Mouse (Mus musculus) kidney, adult 2 months (tissue): ENCODE measurements at regions not wholly inside any gene's neighbourhood (a gene's known extent, or its start where the extent isn't known, plus 50 kb on each side); places are given as distances from the start of the nearest gene placed in this dataset.

Experiments used
- CTCF ChIP-seq: fragments of 200-500 bp; conservative IDR thresholded peaks from 2 replicates; pipeline ENCODE4 v1.5.1; 2011; ENCODE audit warnings: low read depth, mild to moderate bottlenecking, control low read depth, low read length, moderate library complexity, mixed read lengths; ENCODE audit not compliant: insufficient read depth, insufficient read length
- POLR2A ChIP-seq: fragments of 200-500 bp; IDR thresholded peaks from one replicate; pipeline ENCODE4 v1.6.1; 2011; ENCODE audit warnings: low read depth, low read length, control low read depth

DNA sequence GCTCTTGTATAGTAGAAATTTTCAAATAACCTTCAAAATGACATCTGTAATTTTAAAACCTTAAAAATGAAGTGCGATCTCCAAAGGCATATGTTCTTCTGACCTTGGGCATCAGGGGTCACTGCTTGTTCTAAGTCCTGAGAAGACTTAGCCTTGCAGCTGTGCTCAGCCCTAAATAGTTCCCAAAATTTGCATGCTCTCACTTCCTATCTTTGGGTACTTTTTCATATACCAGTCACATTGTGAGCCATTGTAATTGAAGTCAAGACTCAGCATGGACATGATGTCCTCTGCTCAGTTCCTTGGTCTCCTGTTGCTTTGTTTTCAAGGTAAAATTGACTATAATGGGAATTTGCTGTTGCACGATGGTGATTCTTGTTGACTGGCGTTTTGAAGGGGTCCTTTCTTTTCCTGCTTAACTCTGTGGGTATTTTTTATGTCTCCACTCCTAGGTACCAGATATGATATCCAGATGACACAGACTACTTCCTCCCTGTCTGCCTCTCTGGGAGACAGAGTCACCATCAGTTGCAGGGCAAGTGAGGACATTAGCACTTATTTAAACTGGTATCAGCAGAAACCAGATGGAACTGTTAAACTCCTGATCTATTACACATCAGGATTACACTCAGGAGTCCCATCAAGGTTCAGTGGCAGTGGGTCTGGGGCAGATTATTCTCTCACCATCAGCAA is 1144.6 kb upstream of the Tacstd2 start:
- no peak for TF ChIP-seq CTCF
- TF ChIP-seq POLR2A, result no peak
